In the genomic region with DNA sequence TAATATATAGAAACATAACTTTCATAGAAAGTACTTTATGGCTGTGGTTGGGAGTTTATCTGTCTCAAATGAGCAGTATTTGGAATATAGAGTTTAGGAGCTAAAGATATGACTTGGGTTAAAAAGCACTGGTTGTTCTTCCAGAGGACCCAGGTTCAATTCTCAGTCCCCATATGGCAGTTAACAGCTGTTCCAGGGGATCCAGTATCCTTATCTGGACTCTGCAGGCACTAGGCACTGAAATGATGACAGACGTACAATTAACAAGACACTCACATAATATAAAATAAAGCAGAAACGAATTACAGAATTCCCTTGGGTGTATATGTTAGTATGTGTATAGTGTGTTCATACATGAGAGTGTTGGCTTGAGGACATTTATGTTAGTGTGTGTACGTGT, we compare ENCODE assay signal across 24 mouse cellular contexts.
DNase-seq lines count a peak whose midpoint lies in the region; ATAC-seq and TF ChIP-seq lines count a peak whose summit lies in the region.
"Had no signal": no experiment of that assay in that cellular context is flagged by ENCODE, and none has a peak within 500 bp of the region (broad histone marks: within the 10 kb centered on the region; RNA-seq: fewer than 3 reads in every experiment).

No protein-coding gene starts in this region.

- peak; percentile 36; the same call in 1 of the 2 replicates for ATAC-seq in liver, embryonic 12.5 days
- ATAC-seq in liver, embryonic 11.5 days (replicated peaks; ENCODE audit: low FRiP score) = no peak
- ATAC-seq in liver, postnatal 0 days = no peak
- ATAC-seq: forebrain, embryonic 15.5 days had no signal

- no peak overlapping the region for H3K4me3 ChIP-seq in liver, embryonic 12.5 days
- no peak overlapping the region for H3K4me3 ChIP-seq in liver, embryonic 11.5 days (ENCODE audit: low read depth, low read length)
- H3K4me3 ChIP-seq in MEL (ENCODE audit: control insufficient read depth in 1 of 2, insufficient read depth in 1 of 2, low read depth in 2 of 2, low read length in 2 of 2) = no peak overlapping the region
- no peak overlapping the region for H3K4me3 ChIP-seq in liver, postnatal 0 days (ENCODE audit: low read depth, low read length)
- H3K4me3 ChIP-seq: embryonic facial prominence, embryonic 10.5 days; embryonic facial prominence, embryonic 13.5 days; erythroblast, embryonic 14.5 days; forebrain, embryonic 12.5 days; forebrain, embryonic 15.5 days; heart, embryonic 13.5 days; hindbrain, embryonic 12.5 days; hindbrain, embryonic 15.5 days had no signal

- H3K79me2 ChIP-seq in MEL (ENCODE audit: control insufficient read depth, insufficient read depth, low read length, poor library complexity) = peaks cover 30% of the 10 kb centered on the region

- H3K27ac ChIP-seq in liver, embryonic 12.5 days = no peak overlapping the region
- H3K27ac ChIP-seq in liver, embryonic 11.5 days (ENCODE audit: low read depth, low read length) = no peak overlapping the region
- H3K27ac ChIP-seq in MEL (ENCODE audit: control insufficient read depth, low read depth, low read length) = peak overlapping the region; percentile 30
- no peak overlapping the region for H3K27ac ChIP-seq in liver, postnatal 0 days (ENCODE audit: low read depth)
- H3K27ac ChIP-seq: embryonic facial prominence, embryonic 10.5 days; embryonic facial prominence, embryonic 13.5 days; forebrain, embryonic 12.5 days; forebrain, embryonic 15.5 days; hindbrain, embryonic 12.5 days; hindbrain, embryonic 15.5 days had no signal

- no peak for TF ChIP-seq CTCF in MEL (IDR thresholded peaks at IDR 0.05 in 2 of 3, conservative IDR thresholded peaks at IDR 0.05 in 1 of 3; ENCODE audit: control insufficient read depth in 1 of 3, insufficient read depth in 1 of 3, low read depth in 2 of 3, low read length in 3 of 3, poor library complexity in 1 of 3, severe bottlenecking in 1 of 3)
- TF ChIP-seq CTCF in liver, postnatal 0 days (IDR thresholded peaks at IDR 0.05; ENCODE audit: low read depth) = no peak

- H3K4me1 ChIP-seq in liver, embryonic 12.5 days = peaks cover 78% of the 10 kb centered on the region
- peaks cover 54% of the 10 kb centered on the region for H3K4me1 ChIP-seq in liver, embryonic 11.5 days (replicated peaks; ENCODE audit: control insufficient read depth, insufficient read depth, low read length)
- H3K4me1 ChIP-seq in MEL (ENCODE audit: control insufficient read depth in 1 of 2, insufficient read depth in 2 of 2, low read length in 2 of 2) = peaks cover 33 to 40% of the 10 kb centered on the region in 2 experiments
- H3K4me1 ChIP-seq in liver, postnatal 0 days (ENCODE audit: insufficient read depth) = peaks cover 3% of the 10 kb centered on the region

- TF ChIP-seq RAD21 in MEL (IDR thresholded peaks at IDR 0.05; ENCODE audit: low read depth, low read length) = no peak

- peak; percentile 83 to 90; a peak in 3 of 4 replicates for TF ChIP-seq EP300 in MEL (IDR thresholded peaks at IDR 0.05; ENCODE audit: low read depth in 1 of 2, low read length in 2 of 2)
- peak; percentile 84 for TF ChIP-seq EP300 in liver, postnatal 0 days (IDR thresholded peaks at IDR 0.05; ENCODE audit: low read depth)

- no peak for DNase-seq in liver, embryonic 11.5 days (ENCODE audit: low spot score)
- peak; percentile 78 for DNase-seq in MEL (ENCODE audit: low read depth, low spot score)
- DNase-seq in liver, postnatal 0 days = no peak
- DNase-seq in right cerebral cortex, postnatal 4 days = no peak
- no peak for DNase-seq in kidney, postnatal 4 days
- DNase-seq: adrenal gland, adult 2 months; adrenal gland, postnatal 14 days; cerebellum, adult 11 months; cerebellum, adult 2 months; cerebellum, adult 9-11 months; cerebellum, postnatal 25 days; gastrocnemius, postnatal 25 days; heart, adult 18-20 months; heart, postnatal 14 days; heart, postnatal 4 days had no signal

- no peak overlapping the region for H3K9ac ChIP-seq in liver, embryonic 12.5 days
- no peak overlapping the region for H3K9ac ChIP-seq in liver, embryonic 11.5 days (ENCODE audit: low read depth, low read length)
- no peak overlapping the region for H3K9ac ChIP-seq in MEL (ENCODE audit: control insufficient read depth, low read depth, low read length, poor library complexity, severe bottlenecking)
- H3K9ac ChIP-seq in liver, postnatal 0 days (replicated peaks) = no peak overlapping the region
- H3K9ac ChIP-seq: embryonic facial prominence, embryonic 13.5 days; forebrain, embryonic 12.5 days; forebrain, embryonic 15.5 days; heart, embryonic 13.5 days; hindbrain, embryonic 12.5 days; hindbrain, embryonic 15.5 days had no signal

- peaks cover 3% of the 10 kb centered on the region; the same call in 1 of the 2 replicates for H3K36me3 ChIP-seq in liver, embryonic 12.5 days
- H3K36me3 ChIP-seq in liver, embryonic 11.5 days (ENCODE audit: control insufficient read depth, insufficient read depth, low read length) = no peaks in the 10 kb centered on the region
- H3K36me3 ChIP-seq in MEL (ENCODE audit: control insufficient read depth in 1 of 2, insufficient read depth in 2 of 2, low read length in 2 of 2) = peaks cover 4 to 51% of the 10 kb centered on the region in 2 experiments
- peaks cover 3% of the 10 kb centered on the region; the same call in 1 of the 2 replicates for H3K36me3 ChIP-seq in liver, postnatal 0 days (replicated peaks; ENCODE audit: insufficient read depth, low read length)
- H3K36me3 ChIP-seq: hindbrain, embryonic 12.5 days; hindbrain, embryonic 15.5 days had no signal

- TF ChIP-seq POLR2A in MEL (IDR thresholded peaks at IDR 0.05; ENCODE audit: control insufficient read depth in 1 of 2, insufficient read depth in 1 of 2, low read depth in 1 of 2, low read length in 2 of 2, poor library complexity in 1 of 2) = no peak

- no peak overlapping the region for H3K4me2 ChIP-seq in liver, embryonic 12.5 days
- H3K4me2 ChIP-seq in liver, embryonic 11.5 days = no peak overlapping the region
- H3K4me2 ChIP-seq in liver, postnatal 0 days (ENCODE audit: low read depth, low read length) = no peak overlapping the region
- H3K4me2 ChIP-seq: embryonic facial prominence, embryonic 13.5 days; forebrain, embryonic 12.5 days; forebrain, embryonic 15.5 days; heart, embryonic 13.5 days; hindbrain, embryonic 12.5 days; hindbrain, embryonic 15.5 days had no signal

- 45% methylated on average over 3 of the region's 3 CpGs for WGBS in liver, embryonic 12.5 days (ENCODE audit: insufficient replicate concordance)
- 55% methylated on average over 3 of the region's 3 CpGs for WGBS in liver, embryonic 11.5 days
- 70% methylated on average over 3 of the region's 3 CpGs for WGBS in liver, postnatal 0 days (ENCODE audit: insufficient replicate concordance)

- H3K9me3 ChIP-seq in liver, embryonic 12.5 days (replicated peaks) = no peaks in the 10 kb centered on the region
- no peaks in the 10 kb centered on the region for H3K9me3 ChIP-seq in liver, embryonic 11.5 days (ENCODE audit: control insufficient read depth, low read length)
- H3K9me3 ChIP-seq in MEL (replicated peaks; ENCODE audit: insufficient read depth, low read length) = no peaks in the 10 kb centered on the region
- no peaks in the 10 kb centered on the region for H3K9me3 ChIP-seq in liver, postnatal 0 days (ENCODE audit: low read length)
- H3K9me3 ChIP-seq: embryonic facial prominence, embryonic 10.5 days; embryonic facial prominence, embryonic 13.5 days; forebrain, embryonic 12.5 days; forebrain, embryonic 15.5 days; heart, embryonic 13.5 days; hindbrain, embryonic 12.5 days; hindbrain, embryonic 15.5 days had no signal

- H3K27me3 ChIP-seq in liver, embryonic 12.5 days (replicated peaks) = no peaks in the 10 kb centered on the region
- H3K27me3 ChIP-seq in liver, embryonic 11.5 days (replicated peaks; ENCODE audit: control insufficient read depth, insufficient read depth, low read length) = no peaks in the 10 kb centered on the region
- no peaks in the 10 kb centered on the region for H3K27me3 ChIP-seq in MEL (ENCODE audit: control insufficient read depth in 1 of 2, insufficient read depth in 2 of 2, low read length in 2 of 2)
- no peaks in the 10 kb centered on the region for H3K27me3 ChIP-seq in liver, postnatal 0 days (ENCODE audit: insufficient read depth, low read length)
- H3K27me3 ChIP-seq: embryonic facial prominence, embryonic 13.5 days; forebrain, embryonic 12.5 days; forebrain, embryonic 15.5 days; heart, embryonic 13.5 days; hindbrain, embryonic 12.5 days; hindbrain, embryonic 15.5 days had no signal

TF ChIP-seq in MEL, 35 proteins besides CTCF, POLR2A, EP300 and RAD21:
- TF ChIP-seq MYB (IDR thresholded peaks at IDR 0.05; ENCODE audit: low read depth, low read length) = peak; percentile 71; the same call in 1 of the 2 replicates
- TF ChIP-seq SIN3A (IDR thresholded peaks at IDR 0.05; ENCODE audit: low read length) = peak; percentile 70; the same call in 1 of the 2 replicates
- peak; percentile 76 for TF ChIP-seq RCOR1 (IDR thresholded peaks at IDR 0.05; ENCODE audit: low read depth, low read length)
- no peak for TF ChIP-seq BHLHE40 (IDR thresholded peaks at IDR 0.05; ENCODE audit: borderline replicate concordance, low read depth, low read length)
- no peak for TF ChIP-seq POLR2AphosphoS2 (IDR thresholded peaks at IDR 0.05; ENCODE audit: low read length)
- TF ChIP-seq ZKSCAN1 (IDR thresholded peaks at IDR 0.05; ENCODE audit: low read depth, low read length) = no peak
- TF ChIP-seq MAZ (IDR thresholded peaks at IDR 0.05; ENCODE audit: low read depth, low read length) = no peak
- no peak for TF ChIP-seq HCFC1 (IDR thresholded peaks at IDR 0.05; ENCODE audit: low read depth, low read length)
- no peak for TF ChIP-seq JUND (IDR thresholded peaks at IDR 0.05; ENCODE audit: low read depth, low read length)
- peak; percentile 92 for TF ChIP-seq TCF12 (IDR thresholded peaks at IDR 0.05; ENCODE audit: low read depth, low read length)
- no peak for TF ChIP-seq POLR2AphosphoS5 (IDR thresholded peaks at IDR 0.05; ENCODE audit: borderline replicate concordance, low read depth, low read length)
- no peak for TF ChIP-seq ZMIZ1 (IDR thresholded peaks at IDR 0.05; ENCODE audit: low read depth, low read length)
- TF ChIP-seq CHD2 (IDR thresholded peaks at IDR 0.05; ENCODE audit: low read length) = no peak
- TF ChIP-seq ETS1 (IDR thresholded peaks at IDR 0.05; ENCODE audit: low read depth, low read length) = peak; percentile 98
- no peak for TF ChIP-seq ZC3H11A (IDR thresholded peaks at IDR 0.05; ENCODE audit: low read depth, low read length)
- no peak for TF ChIP-seq MXI1 (IDR thresholded peaks at IDR 0.05; ENCODE audit: low read depth, low read length)
- peak; percentile 88 for TF ChIP-seq GATA1 (IDR thresholded peaks at IDR 0.05; ENCODE audit: low read depth, low read length)
- TF ChIP-seq TAL1 (IDR thresholded peaks at IDR 0.05; ENCODE audit: low read length) = peak; percentile 96
- no peak for TF ChIP-seq UBTF (IDR thresholded peaks at IDR 0.05; ENCODE audit: borderline replicate concordance, insufficient read depth, low read depth, low read length)
